1 mouse cellular context compared by ENCODE assay signal in the genomic region with DNA sequence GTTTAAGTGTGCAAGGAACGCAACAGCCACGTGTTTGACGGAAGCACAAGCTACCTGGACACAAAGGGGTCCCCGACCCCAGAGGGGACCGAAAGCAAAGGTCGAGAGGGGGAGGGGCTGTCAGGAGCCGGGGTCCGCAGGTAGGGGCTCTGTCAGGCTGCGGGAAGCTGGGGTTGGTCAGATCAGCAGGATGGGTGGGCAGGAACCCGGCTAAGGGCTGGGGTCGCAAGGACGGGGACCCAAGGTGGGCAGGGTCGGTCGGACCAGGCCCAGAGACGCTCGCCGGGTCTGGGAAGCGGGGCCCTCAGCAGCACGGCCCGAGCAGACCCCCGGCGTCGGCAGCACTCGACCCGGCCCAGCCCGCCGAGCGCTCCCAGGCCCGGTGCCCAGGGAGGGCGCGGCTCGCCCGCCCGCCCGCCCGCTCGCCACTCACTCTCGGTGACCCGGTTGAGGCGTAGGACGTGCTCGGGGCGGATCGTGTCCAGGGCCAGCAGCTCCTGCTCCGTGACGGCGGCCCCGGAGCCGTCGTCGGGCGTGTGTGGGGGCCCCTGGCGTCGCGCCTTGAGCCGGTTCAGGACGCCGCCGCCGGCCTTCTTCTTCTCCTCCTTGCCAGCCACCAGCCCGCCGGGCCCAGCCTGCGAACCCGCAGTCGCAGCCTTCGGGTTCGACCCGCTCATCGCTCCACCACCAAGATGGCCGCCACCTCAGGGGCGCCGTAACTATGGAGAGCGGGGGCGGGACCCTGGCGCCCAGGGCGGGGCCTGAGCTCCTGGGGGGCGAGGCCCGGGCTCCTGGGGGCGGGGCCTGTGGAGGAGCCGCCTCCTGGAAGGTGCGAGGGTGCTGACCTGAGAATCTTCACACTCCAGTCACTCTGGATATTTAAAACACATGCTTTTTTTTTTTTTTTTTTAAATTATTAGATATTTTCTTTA.
TF ChIP-seq lines count a peak whose summit lies in the region.

A gene (minus strand): TSS at position 742 of the 932 bp plus-strand sequence.

TF ChIP-seq in CH12.LX, 34 proteins besides CTCF, POLR2A, EP300 and RAD21 (continued from another document):
- TF ChIP-seq ZKSCAN1 (IDR thresholded peaks at IDR 0.05; ENCODE audit: borderline replicate concordance, low read depth, low read length) (no peak), CHD2 (IDR thresholded peaks at IDR 0.05; ENCODE audit: low read length) (no peak), NRF1 (IDR thresholded peaks at IDR 0.05; ENCODE audit: low read depth, low read length) (0 out of 2 replicates have a peak, but pooled peaks have one; percentile 42), BHLHE40 (IDR thresholded peaks at IDR 0.05; ENCODE audit: low read depth, low read length) (no peak), GABPA (IDR thresholded peaks at IDR 0.05; ENCODE audit: insufficient replicate concordance, low read depth, low read length) (no peak), MXI1 (IDR thresholded peaks at IDR 0.05; ENCODE audit: low read depth, low read length) (peak; percentile 27), E2F4 (IDR thresholded peaks at IDR 0.05; ENCODE audit: insufficient replicate concordance, low read depth, low read length) (no peak), ZMIZ1 (IDR thresholded peaks at IDR 0.05; ENCODE audit: low read depth, low read length) (0 out of 2 replicates have a peak, but pooled peaks have one; percentile 26), MYC (IDR thresholded peaks at IDR 0.05; ENCODE audit: low read depth, low read length) (no peak), MAFK (IDR thresholded peaks at IDR 0.05; ENCODE audit: insufficient replicate concordance, low read length) (no peak), SMC3 (IDR thresholded peaks at IDR 0.05; ENCODE audit: low read depth, low read length) (no peak), POLR2AphosphoS2 (IDR thresholded peaks at IDR 0.05; ENCODE audit: low read depth, low read length) (no peak), JUND (conservative IDR thresholded peaks at IDR 0.05; ENCODE audit: low read depth, low read length) (no peak), UBTF (IDR thresholded peaks at IDR 0.05; ENCODE audit: low read depth, low read length) (no peak; the same call in 1 of the 2 replicates), TCF12 (IDR thresholded peaks at IDR 0.05; ENCODE audit: low read depth, low read length) (peak; percentile 26; the same call in 1 of the 2 replicates), PAX5 (IDR thresholded peaks at IDR 0.05; ENCODE audit: low read length) (no peak), USF1 (IDR thresholded peaks at IDR 0.05; ENCODE audit: low read depth, low read length) (no peak), TBP (conservative IDR thresholded peaks at IDR 0.05; ENCODE audit: low read depth, low read length) (no peak), SIN3A (IDR thresholded peaks at IDR 0.05; ENCODE audit: low read length) (peak; percentile 36), CHD1 (IDR thresholded peaks at IDR 0.05; ENCODE audit: low read depth, low read length) (no peak), ELF1 (IDR thresholded peaks at IDR 0.05; ENCODE audit: low read depth, low read length) (no peak), MEF2A (IDR thresholded peaks at IDR 0.05; ENCODE audit: borderline replicate concordance, low read depth, low read length) (no peak), HCFC1 (IDR thresholded peaks at IDR 0.05; ENCODE audit: low read depth, low read length) (0 out of 2 replicates have a peak, but pooled peaks have one; percentile 24), NELFE (IDR thresholded peaks at IDR 0.05; ENCODE audit: low read depth, low read length) (no peak), RCOR1 (conservative IDR thresholded peaks at IDR 0.05; ENCODE audit: low read depth, low read length) (no peak)
